Mouse (Mus musculus): ENCODE measurements at regions not wholly inside any gene's neighbourhood (a gene's known extent, or its start where the extent isn't known, plus 50 kb on each side); places are given as distances from the start of the nearest gene placed in this dataset.

GRCm38 (mm10) chr9:118379055-118379454 lies 99.0 kb upstream of the Eomes start:
- TF ChIP-seq CTCF (IDR thresholded peaks at IDR 0.05; ENCODE audit: low read depth) (no peak), EP300 (IDR thresholded peaks at IDR 0.05; ENCODE audit: low read depth) (no peak)
